Mouse (Mus musculus) lung, postnatal 4 days (tissue): ENCODE results near the gene Stac3.
A peak's percentile ranks its signal among the peaks of the same experiment; 100 is the strongest.

Experiments
- DNase-seq, 2 experiments: peaks; one replicate each; pipeline ENCODE4 v3.0.0; 2021

Gene Stac3

DNA sequence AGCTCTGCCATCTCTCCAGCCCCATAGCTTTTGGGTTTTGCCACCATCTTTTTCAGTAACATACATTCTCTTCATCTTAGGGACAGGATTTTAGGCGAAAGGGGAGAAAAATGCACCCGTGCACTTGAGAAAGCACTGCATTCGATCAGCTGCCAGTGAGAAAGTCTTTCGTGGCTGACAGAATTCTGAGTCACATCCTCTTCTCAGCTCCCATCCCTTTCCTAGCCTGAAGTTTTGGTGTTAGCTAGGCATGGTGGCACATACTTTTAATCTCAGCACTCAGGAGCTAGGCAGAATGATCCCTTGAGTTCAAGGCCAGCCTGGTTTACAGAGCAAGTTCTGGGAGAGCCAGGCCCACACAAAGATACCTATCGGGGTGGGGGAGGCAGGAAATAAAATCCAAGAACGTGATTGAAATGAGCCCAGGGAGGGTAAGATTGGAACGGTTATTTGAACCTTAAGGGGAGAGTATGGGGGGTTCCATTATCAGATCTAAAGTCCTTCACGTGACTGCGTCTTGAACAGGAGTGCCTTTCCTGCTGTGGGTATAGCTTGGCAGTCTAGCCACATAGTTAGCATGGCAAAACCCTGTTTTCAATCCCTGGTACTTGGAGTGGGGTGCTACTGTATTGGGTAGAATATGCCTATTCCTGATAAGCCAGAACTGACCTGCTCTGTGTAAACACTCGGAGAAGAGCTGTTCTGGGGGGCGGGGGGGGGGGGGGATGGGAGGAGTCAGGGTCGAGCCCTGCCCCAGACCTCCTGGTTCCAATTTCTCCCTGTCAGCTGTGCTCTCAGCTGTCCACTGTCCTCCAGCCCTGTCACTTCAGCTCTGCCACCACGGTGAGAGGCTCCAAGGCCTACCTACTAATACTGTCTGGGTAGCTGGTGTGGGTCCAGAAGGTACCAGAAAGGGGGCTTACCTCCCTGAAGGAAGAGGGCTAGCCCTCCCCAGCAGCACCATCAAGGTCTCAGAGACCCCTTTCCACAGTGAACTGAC, at the start of gene Stac3:
Gene Stac3, plus strand, starts transcription at position 793 of the 1,000 bp plus-strand sequence.
- DNase-seq = no peak

DNA sequence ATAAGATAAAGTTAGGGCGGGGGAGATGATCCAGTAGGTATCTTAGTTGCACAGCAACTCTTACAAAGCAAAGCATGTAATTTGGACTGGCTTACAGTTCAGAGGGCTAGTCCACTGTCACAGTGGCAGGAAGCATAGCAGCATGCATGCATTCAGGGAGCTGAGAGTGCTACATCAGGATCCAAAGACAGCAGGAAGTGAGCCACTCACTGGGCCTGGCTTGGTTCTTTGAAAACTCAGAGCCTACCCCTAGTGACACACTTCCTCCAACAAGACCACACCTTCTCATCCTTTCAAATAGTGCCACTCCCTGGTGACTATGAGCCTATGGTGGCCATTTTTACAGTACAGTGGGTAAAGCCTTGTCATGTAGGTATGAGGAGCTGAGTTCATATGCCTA, 47.8 kb upstream of the Stac3 start:
- DNase-seq = no peak

DNA sequence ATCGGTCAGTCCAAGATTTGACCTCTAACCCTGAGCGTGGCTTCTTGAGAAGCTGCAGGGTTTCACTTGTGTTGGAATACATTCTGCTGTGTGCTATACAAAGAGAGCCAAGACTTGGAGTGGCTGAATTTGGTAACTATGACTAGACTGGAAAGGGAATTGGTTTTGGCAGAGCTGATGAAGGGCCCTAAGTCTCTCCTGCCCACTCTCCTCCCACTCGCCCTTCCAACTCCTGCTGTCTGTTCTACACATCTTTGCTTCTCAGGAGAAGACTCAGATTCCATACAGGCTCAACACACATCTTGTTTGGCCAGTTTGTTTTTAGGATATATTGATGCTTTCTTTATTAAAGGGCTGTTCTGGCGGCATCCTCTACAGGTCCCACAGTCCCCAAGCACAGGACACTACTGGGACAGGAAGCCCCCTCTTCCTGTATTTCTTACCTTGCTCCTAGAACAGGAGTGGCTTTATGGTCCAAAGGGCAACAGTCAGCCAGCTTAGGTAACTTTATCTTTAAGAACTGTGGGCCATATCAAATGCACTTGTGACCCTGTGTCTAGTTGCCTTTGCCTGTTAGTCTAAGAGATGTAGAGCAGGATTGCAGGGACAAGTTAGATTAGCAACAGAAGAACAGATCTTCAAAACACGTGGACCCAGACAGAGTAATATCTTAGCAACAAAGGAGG, 38.9 kb upstream of the Stac3 start:
- no peak for DNase-seq

DNA sequence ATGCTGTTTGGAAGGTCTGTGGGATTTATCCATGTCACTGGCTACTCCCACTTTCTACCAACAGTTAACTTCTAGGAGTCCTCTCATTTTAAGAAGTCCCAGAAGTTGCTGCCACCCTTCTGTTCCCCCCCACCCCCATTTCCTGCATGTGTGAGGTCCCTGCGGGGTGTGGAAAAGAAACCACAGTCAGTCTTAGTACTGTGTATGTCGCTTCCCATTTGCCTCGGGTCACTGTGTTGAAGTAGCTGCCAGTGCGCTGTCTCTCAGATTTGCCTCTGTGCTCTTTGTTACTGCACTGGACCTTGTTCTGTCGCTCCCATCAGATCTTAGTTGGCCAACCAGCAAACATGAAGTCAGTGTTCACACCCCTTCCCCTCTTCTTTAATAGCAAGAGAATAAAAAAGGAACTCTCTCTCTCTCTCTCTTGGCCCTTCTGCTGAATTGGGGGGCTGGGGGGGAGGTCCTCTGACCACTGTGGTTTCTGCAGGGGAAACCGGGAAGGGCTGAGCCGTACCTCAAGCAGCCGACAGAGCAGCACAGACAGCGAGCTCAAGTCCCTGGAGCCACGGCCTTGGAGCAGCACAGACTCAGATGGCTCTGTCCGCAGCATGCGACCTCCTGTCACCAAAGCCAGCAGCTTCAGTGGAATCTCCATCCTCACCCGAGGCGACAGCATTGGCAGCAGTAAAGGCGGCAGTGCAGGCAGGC, 30.1 kb upstream of the Stac3 start:
- peak; percentile 13 to 26 for DNase-seq

DNA sequence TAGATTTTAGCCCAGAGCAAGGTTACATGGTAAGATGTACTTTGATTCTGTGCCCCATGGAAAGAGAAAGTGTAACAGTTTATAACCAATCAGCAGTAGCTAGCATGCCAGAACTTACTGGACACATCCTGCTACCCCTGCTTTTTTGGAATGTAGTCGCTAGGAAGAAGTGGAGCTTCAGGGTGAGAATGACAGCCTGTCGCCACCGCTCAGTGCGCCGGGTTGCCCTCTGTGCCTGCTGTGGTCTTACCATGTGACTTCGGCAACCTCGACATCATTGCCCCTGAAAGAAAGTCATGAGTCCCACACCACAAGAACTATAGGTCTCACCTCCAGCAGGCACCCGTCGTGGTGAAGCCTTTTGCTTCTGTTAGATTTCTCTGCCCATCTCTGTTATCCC, 28.8 kb upstream of the Stac3 start:
- no peak for DNase-seq

DNA sequence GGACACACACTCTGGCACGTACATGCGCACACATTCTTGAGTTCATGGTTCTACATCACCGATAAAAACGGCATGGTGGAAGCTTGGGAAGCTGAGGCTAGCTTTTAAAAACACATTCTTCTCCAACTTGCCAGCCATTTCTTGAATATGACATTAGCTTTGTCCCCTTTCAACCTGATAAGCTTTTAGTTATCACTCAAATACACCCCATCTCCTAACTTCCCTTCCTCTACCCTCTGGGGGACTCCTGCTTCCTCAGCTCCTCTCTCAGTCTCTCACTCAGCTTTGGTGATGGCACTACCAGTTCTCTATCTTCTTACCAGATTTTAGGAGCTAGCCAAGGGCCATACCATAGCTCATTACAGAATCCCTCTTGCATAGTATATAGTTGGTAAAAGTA, 26.3 kb upstream of the Stac3 start:
- no peak for DNase-seq

DNA sequence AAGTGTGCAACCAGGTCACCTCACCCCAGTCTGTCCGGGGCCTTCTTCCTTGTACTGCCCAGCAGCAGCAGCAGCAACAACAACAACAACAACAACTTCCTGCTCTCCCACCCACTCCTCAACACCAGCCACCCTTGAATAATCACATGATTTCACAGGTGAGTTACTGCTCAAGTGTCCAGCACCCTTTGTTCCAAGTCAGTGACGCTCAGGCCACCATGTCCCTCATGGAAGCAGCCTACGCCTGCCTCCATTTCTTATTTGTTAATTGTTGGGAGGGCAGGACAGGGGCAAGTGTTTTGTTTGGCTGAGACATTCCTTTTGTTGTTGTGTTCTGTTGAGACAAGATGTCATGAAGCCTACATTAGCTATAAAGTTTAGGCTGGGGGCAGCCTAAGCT, 24.9 kb upstream of the Stac3 start:
- DNase-seq = no peak

DNA sequence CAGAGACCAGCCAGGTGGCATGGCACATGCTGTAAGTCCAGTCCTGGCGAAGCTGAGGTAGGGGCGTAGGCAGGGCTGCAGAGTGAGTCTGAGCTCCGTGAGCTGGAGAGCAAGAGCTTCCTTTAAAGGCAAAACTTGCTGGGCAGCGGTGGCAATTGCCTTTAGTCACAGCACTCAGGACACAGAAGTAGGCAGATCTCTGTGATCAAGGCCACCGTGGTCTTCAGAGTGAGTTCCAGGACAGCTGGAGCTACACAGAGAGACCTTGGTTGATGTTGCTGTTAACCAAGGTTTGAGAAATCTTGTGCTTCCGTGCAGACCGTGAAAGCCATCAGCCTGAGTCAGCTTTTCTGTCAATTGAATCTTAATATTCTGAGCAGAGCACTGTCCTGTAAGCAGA, 24.2 kb upstream of the Stac3 start:
- no peak for DNase-seq

DNA sequence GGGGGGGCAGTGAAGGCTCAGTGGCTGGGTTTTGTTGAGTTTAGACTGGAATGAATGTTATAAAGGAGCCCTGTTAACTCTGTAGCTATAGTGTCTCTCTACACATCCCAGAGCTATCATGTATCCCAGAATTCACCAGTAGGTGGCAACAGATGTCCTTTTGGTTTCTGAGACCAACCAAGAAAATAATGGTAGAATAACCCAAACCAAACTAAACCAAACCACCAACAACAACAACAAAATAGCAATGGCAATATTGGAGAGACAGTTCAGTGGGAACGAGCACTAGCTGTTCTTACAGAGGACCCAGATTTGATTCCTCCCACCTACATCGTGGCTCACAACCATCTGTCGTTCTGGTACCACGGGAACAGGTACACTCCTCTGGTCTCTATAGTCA, 22.4 kb upstream of the Stac3 start:
- DNase-seq = no peak

DNA sequence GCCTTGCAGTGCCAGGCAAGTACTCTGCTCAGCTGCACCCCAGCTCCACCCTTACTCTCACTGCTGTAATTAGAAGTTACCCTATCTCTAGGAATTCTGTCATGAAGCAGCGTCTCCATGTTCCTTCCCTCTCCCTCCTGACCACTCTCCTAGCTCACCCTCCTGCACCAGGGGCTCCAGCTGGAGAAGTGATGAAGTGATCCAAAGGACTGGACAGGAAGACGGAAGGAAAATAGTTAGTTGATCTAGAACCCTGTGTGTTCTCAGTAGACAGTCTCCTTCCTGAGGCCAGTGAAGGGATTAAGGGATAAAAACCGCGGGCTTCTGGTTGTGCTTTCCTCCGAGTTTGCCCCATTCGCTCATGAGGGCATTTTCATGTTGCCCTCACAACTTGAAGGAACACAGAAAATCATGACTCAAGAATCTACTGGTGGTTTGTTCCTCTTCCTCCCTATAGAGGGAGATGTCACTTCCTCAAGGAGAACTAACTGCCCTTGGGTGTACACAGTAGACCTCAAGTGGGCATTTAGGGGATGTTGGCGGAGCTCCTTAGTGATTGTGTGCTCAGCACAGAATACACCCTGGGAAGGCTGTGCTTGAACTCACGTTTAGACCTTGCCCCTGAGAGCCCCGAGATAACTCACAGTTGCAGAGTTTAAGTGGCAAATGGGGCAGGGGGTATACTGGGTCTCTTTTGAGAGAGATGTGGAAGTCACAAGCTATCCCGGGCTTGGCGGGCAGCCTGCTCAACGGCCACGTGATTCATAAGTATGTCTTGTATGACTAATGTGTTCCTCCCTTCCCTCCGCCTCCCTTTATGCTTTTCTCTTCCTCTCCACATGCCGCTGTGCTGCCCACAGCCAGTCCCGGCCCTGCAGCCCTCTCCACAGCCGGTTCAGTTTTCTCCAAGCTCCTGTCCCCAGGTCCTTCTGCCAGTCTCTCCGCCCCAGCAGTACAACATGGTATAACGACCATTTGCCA, 20.4 kb upstream of the Stac3 start:
- DNase-seq = peak; percentile 62 to 67

DNA sequence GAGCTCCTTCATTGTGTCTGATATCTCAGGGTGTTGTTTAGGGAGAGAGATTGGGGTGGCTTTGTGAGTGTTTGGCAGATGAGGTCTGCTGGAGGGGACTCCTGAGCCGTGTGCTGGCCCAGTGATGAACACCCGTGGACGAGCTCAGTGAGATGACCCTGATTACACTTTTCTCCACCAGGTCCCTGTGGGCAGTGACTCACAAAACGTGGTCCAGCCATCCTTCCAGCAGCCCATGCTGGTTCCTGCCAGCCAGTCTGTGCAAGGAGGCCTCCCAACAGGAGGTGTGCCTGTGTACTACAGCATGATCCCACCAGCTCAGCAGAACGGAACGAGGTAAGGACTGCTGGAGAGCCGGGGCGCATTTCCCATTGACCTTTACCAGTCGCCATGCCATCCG, 16.3 kb upstream of the Stac3 start:
- no peak for DNase-seq

DNA sequence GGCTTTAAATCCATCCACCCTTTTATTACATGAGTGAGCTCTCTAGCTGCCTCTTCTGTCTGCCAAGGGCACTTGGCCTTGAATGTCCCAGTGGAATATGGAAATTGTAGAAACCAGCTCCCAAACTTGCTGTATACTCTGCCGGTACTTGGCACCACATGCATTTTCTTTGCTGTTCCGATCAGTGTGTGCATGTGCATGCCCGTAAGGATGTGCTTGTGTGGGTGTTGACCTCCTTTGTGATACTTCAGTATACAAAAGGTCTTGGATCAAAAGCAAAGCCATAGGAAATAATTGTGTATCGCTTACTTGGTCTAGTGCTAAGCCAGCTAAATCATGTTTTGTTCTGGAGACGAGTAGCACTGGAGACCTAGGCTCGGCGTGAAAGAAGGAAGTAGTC, 12.6 kb upstream of the Stac3 start:
- no peak for DNase-seq

DNA sequence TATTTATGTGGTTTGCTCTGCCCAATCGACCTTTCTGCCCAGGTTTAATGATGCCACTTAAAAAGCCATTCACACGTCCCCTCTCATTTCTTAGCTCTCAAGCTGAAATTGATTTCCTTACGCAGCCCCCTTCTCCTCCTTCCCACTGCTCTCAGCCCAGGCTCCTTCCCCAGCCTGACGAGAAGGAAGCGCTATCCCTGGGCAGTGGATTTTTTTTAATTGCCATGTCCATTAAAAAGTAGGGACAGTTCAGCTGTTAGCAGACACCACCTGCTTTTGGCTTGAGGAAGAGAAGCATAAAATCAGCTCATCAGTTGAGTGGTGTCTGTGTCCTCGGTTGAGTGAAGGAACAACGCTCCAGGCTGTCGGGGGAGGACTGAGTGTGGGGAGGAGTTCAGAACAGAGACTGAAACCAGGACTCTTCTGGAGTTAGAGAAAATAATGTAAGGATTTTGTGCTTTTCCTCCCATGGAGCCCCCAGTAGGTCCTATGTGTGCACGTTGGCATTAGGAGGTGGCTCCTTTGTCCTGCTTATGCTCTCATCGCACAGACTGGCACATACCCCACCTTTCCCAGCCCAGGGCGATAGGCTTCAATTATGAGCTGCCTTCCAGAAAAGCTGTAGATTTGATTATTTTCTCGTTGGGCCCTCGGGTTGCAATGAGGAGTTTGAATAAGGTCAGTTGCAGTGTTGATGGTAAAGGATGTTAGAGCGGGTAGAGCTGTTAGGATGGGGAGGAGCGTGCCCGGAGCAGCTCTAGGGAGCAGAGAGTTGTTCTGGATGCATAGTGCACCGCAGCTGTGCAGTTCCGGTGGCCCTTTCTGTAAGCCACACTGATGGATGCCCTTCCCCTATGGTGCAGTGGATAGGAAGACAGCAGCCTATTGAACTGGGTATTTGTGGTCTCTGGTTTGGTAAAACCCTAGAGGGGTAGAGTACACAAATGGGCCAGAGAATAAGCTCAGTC, 11.0 kb upstream of the Stac3 start:
- no peak for DNase-seq

DNA sequence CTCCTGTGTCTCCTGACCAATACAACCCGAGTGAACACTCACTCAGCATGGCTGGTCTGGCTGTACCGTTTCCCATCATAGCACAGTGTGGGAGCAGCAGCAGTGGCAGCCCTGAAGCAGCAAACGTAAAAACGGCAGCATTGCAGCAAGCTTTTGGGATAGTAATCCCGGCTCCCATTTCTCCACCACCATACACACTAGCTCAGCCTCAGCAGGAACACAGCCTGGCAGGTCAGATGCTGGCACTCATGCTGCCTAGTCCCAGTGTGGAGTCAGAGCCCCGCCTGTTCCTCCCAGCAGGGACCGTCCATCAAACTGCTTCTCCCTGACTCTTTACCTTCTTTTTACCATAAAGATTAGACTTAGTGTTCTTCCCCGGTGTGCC, 10.4 kb upstream of the Stac3 start:
- no peak for DNase-seq

DNA sequence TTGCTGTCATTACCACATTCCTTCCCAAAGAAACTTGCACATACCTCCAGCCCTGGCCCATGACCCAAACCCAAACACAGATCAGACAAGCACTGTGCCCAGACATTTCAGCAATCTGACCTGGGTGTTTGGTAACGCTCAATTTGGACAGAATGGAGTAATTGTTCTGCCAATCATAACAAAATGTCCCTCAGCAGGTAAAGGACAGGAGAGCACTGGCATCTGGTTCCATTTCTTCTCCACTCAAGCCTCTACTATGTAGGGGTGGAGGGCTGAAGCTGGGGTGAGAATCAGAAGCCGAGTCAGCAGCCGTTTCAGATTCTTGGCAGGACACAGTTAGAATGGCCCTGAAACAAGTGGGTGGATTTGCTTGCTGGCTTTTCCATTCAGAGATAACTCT, 9.4 kb upstream of the Stac3 start:
- no peak for DNase-seq

DNA sequence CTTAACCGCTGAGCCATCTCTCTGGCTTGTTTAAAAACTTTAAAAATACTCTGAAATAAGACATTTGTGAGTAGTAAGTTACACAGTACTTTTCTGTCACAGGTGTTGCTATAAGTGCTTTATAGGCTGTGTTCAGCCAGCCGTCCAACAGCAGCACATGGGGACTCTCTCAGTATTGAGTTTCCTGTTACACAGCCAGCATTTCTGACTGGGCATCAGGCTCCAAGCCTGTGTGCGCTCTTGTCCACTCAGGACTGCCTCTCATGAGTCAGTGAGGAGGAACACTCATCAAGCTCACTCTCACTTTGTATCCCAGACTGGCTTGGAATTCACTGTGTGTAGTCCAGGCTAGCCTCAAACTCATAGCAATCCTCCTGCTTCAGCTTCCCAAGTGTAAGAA, 5.3 kb upstream of the Stac3 start:
- no peak for DNase-seq

DNA sequence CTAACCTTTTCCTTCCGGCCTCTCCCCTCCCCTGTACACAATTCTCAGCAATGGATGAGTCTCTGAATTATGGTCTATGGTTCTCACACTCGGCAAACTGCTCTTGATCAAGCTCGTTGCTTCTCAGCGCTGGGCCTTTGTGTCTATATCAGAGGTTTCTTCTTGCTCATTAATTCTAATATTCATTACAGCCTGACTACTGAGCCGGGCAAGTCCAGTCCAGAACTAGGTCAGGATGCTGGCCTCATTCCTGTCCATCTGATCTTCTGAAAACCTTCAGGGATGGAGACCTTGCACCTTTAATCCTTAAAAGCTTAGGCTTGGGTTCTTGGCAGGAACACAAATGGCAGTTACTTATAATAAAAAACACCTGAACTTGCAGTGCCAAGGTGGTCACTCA, 2.0 kb upstream of the Stac3 start:
- DNase-seq = no peak

DNA sequence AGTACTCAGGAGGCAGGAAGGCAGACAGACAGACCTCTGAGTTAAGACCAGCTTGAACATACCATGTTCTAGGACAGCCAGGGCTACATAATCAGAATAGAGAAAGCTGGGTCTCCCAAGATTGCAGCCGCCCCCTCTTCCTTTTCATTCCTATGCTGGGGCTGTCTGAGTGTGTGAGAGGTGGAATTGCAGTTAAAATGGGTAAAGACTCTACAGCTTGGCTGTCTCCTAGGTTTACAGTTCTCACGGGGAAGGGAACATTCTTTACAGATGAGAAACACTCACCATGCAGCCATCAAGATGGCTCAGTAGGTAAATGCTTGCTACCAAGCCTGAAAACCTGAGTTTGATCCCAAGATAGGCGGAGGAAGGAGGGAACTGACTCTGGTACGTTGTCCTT, 1.4 kb upstream of the Stac3 start:
- DNase-seq = no peak

DNA sequence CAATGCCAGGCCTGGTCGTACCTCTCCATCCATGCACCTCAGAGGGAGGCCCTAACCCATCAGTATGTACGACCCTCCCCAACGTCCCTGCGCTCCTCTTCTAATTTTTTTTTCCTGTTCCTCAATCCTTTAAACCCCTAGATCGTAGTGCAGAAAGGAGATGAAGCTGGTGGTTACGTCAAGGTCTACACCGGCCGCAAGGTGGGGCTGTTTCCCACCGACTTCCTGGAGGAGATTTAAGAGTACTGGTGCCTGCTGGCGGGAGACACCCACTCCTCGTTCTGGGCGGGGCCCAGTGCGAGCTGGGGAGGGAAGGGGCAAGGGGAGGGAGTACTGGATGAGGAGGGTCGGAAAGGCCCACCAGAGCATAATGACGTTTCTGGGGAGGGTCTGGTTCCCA, 6.8 kb downstream of the Stac3 start:
- peak; percentile 80 to 85 for DNase-seq

DNA sequence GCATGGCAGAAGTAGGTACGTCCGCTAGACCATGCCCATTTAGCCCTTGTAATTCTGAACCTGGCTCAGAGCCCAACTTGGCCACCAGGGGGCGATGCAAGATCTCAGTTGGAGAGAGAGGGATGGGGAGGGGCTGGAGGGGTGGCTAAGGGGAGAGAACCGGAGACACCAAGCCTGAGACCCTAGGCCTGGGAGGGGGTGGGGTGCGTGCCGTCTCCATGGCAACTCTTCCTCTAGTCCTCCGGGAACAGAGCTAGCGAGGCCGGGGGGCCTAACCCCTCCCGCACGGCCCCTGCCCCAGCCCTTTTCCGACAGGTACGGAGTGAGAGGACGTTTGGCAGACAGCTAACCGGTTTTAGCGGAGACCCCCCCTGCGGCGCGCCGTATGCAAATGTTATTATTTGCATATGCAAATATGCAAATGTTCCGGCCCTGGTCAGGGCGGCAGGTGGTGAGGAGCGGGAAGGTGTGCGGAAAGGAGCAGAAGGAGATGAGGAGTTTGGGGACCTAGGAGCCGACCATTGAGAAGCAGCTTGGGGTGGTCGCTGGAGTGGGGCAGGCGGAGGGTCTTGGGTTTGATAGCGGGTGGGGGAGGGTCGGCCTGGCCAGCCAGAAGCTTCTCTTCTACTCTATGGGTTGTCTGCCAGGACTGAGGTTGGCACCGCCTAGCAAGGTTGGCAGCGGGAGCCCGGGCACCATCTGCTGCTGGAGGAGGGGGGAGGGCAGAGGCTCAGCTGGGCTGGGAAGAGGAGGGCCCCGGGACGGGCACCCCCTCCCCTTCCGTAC, 7.8 kb downstream of the Stac3 start:
- peak; percentile 78 to 90 for DNase-seq
